Mouse (Mus musculus): ENCODE measurements around the gene Meis3.
A peak's percentile ranks its signal among the peaks of the same experiment; 100 is the strongest.

Meis3 gene

GRCm38 (mm10) chr7:16160702-16161101 lies 14.2 kb upstream of the Meis3 start:
- no peak for DNase-seq (ENCODE audit: low spot score)

- no peak for DNase-seq (ENCODE audit: low spot score)
Observed at GRCm38 (mm10) chr7:16161302-16161701, 13.6 kb upstream of the Meis3 start.

- DNase-seq (ENCODE audit: low spot score) = no peak
Observed at GRCm38 (mm10) chr7:16162036-16162435, 12.9 kb upstream of the Meis3 start.

GRCm38 (mm10) chr7:16172141-16172581 lies 2.7 kb upstream of the Meis3 start:
- DNase-seq (ENCODE audit: low spot score) = peak; percentile 89

- DNase-seq (ENCODE audit: low spot score) = peak; percentile 18
Observed at GRCm38 (mm10) chr7:16172586-16173140, 2.2 kb upstream of the Meis3 start.

GRCm38 (mm10) chr7:16173146-16173545 lies 1.7 kb upstream of the Meis3 start:
- DNase-seq (ENCODE audit: low spot score) = peak; percentile 36

GRCm38 (mm10) chr7:16175542-16175931 lies 647 bp downstream of the Meis3 start:
- no peak for DNase-seq (ENCODE audit: low spot score)

GRCm38 (mm10) chr7:16178114-16178513 lies 3.2 kb downstream of the Meis3 start:
- DNase-seq (ENCODE audit: low spot score) = no peak

GRCm38 (mm10) chr7:16183663-16184062 lies 8.8 kb downstream of the Meis3 start:
- peak; percentile 76 for DNase-seq (ENCODE audit: low spot score)

GRCm38 (mm10) chr7:16187494-16187893 lies 12.6 kb downstream of the Meis3 start:
- DNase-seq (ENCODE audit: low spot score) = no peak

- DNase-seq (ENCODE audit: low spot score) = peak; percentile 84
Observed at GRCm38 (mm10) chr7:16192315-16192714, 17.4 kb downstream of the Meis3 start.

- no peak for DNase-seq (ENCODE audit: low spot score)
Observed at GRCm38 (mm10) chr7:16193702-16194101, 18.8 kb downstream of the Meis3 start.

- no peak for DNase-seq (ENCODE audit: low spot score)
Observed at GRCm38 (mm10) chr7:16196616-16197015, 21.7 kb downstream of the Meis3 start.

- no peak for DNase-seq (ENCODE audit: low spot score)
Observed at GRCm38 (mm10) chr7:16197166-16197565, 22.3 kb downstream of the Meis3 start.

GRCm38 (mm10) chr7:16198540-16198939 lies 23.6 kb downstream of the Meis3 start:
- no peak for DNase-seq (ENCODE audit: low spot score)

GRCm38 (mm10) chr7:16201136-16201535 lies 26.2 kb downstream of the Meis3 start:
- DNase-seq (ENCODE audit: low spot score) = no peak

- no peak for DNase-seq (ENCODE audit: low spot score)
Observed at GRCm38 (mm10) chr7:16202756-16203504, 28.0 kb downstream of the Meis3 start.

- no peak for DNase-seq (ENCODE audit: low spot score)
Observed at GRCm38 (mm10) chr7:16203505-16203903, 28.6 kb downstream of the Meis3 start.

GRCm38 (mm10) chr7:16204791-16205190 lies 29.9 kb downstream of the Meis3 start:
- no peak for DNase-seq (ENCODE audit: low spot score)

- no peak for DNase-seq (ENCODE audit: low spot score)
Observed at GRCm38 (mm10) chr7:16207076-16207475, 32.2 kb downstream of the Meis3 start.

- DNase-seq (ENCODE audit: low spot score) = no peak
Observed at GRCm38 (mm10) chr7:16207496-16207895, 32.6 kb downstream of the Meis3 start.

- DNase-seq (ENCODE audit: low spot score) = no peak
Observed at GRCm38 (mm10) chr7:16208781-16209665, 34.1 kb downstream of the Meis3 start.
